Mouse (Mus musculus): Measurements from ENCODE around the gene Ctbs. TPM values are rescaled to one million over a fixed set of nuclear protein-coding genes. Genes with fewer than 3 reads are reported as not detected.

Ctbs gene
- polyA plus RNA-seq, 1 experiment from 2014 or later: 11.3 TPM

DNA sequence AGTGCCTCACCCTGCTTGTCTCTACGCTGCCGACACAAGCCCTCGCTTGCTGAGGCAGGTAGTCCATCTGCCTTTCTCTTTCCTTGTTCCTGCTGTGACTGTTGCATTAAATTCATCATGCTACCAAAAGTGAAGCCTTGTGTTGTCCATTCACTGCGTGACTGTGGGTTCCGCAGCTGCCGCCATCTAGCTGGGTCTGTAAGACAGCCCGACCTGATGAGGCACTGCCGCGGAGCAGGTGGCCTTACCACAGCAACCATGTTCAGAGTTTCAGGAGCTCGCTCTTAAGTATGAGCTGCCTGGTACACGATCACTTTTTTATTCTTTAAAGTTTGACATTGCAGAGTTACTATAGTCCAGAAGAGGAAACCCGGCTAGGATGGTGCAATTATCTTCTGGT lies 9.6 kb upstream of the Ctbs start:
- Histone ChIP-seq H3K4me1 (replicated peaks; ENCODE audit: control insufficient read depth, insufficient read depth, low read length) (no peaks in the 10 kb centered on the region), H3K4me3 (ENCODE audit: low read length) (no peak overlapping the region), H3K9ac (ENCODE audit: low read length) (no peak overlapping the region), H3K9me3 (ENCODE audit: control insufficient read depth, low read length) (no peaks in the 10 kb centered on the region), H3K36me3 (ENCODE audit: control insufficient read depth, insufficient read depth, low read length) (peaks cover 15% of the 10 kb centered on the region), H3K4me2 (ENCODE audit: low read depth, low read length) (no peak overlapping the region), H3K27me3 (ENCODE audit: control insufficient read depth, insufficient read depth, low read depth, low read length) (no peaks in the 10 kb centered on the region), H3K27ac (ENCODE audit: low read length) (no peak overlapping the region)
- 88% methylated on average over 12 of the region's 12 CpGs for WGBS
- ATAC-seq (ENCODE audit: low read depth): no peak

DNA sequence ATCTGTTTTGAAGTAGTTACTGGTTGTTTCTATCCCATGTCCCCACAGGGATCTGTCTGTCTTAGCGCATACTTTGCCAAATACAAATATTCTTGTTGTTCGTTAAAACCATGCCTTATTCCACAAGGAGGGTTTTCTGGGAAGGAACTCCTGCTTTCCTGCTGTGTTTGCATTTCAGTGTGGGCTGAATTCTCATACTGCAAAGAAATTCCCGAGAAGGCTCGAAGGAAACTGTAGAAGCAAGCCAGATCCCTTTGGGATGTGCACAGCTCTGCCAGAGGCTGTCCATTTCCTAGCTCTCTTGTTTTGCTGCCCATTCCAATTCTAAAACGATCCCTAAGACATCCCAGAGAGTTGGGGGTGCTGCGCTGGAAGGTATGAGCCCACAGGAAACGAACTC lies 9.2 kb upstream of the Ctbs start:
- no peak overlapping the region for H3K4me2 ChIP-seq (ENCODE audit: low read depth, low read length)
- H3K4me3 ChIP-seq (ENCODE audit: low read length): no peak overlapping the region
- no peak overlapping the region for H3K9ac ChIP-seq (ENCODE audit: low read length)
- no peaks in the 10 kb centered on the region for H3K4me1 ChIP-seq (replicated peaks; ENCODE audit: control insufficient read depth, insufficient read depth, low read length)
- H3K27me3 ChIP-seq (ENCODE audit: control insufficient read depth, insufficient read depth, low read depth, low read length): no peaks in the 10 kb centered on the region
- WGBS: 91% methylated on average over 7 of the region's 7 CpGs
- no peak overlapping the region for H3K27ac ChIP-seq (ENCODE audit: low read length)
- H3K9me3 ChIP-seq (ENCODE audit: control insufficient read depth, low read length): no peaks in the 10 kb centered on the region
- no peak for ATAC-seq (ENCODE audit: low read depth)
- peaks cover 15% of the 10 kb centered on the region for H3K36me3 ChIP-seq (ENCODE audit: control insufficient read depth, insufficient read depth, low read length)

DNA sequence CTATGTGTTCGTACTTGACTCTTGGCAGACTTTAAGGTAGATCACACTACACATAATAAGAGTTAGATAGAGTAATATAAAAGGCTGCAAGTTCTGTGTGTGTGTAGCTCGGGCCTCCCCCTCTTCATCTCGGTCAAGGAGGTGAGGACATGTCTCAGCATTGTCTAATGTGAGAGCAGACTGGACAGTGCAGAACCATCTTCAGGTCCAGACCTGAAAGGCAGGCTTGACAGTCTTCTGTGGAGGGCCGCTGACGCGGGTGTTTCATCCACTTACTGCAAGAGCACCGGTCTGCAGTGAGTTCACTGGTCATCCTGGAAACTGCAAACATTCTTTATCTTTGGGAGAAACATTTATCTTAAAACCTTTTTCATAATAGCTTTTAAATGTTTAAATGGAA lies 7.1 kb upstream of the Ctbs start:
- ATAC-seq (ENCODE audit: low read depth): no peak
- no peak overlapping the region for H3K4me3 ChIP-seq (ENCODE audit: low read length)
- no peak overlapping the region for H3K4me2 ChIP-seq (ENCODE audit: low read depth, low read length)
- 77% methylated on average over 7 of the region's 7 CpGs for WGBS
- peaks cover 12% of the 10 kb centered on the region for H3K36me3 ChIP-seq (ENCODE audit: control insufficient read depth, insufficient read depth, low read length)
- no peaks in the 10 kb centered on the region for H3K4me1 ChIP-seq (replicated peaks; ENCODE audit: control insufficient read depth, insufficient read depth, low read length)
- H3K9ac ChIP-seq (ENCODE audit: low read length): no peak overlapping the region
- H3K27ac ChIP-seq (ENCODE audit: low read length): no peak overlapping the region
- no peaks in the 10 kb centered on the region for H3K27me3 ChIP-seq (ENCODE audit: control insufficient read depth, insufficient read depth, low read depth, low read length)
- H3K9me3 ChIP-seq (ENCODE audit: control insufficient read depth, low read length): no peaks in the 10 kb centered on the region

DNA sequence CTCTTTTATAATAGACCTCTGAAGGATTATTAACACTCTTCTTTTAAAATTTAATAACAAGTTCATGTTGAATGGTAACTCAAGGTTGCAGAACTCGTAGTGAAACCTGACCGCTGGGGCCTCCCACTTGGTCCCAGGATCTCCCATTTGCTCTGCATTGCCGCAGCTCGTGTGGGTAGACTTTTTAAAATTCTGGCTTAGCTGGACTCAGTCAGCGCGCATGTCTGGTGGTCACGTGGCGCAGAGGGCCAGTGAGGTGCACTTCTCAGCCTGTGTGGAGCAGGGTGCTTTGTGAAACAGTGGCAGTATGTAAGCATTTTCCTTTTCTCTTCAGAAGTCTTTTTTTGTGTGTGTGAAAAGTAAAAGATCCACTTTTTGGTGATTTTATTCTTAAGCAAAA lies 6.7 kb upstream of the Ctbs start:
- 85% methylated on average over 8 of the region's 8 CpGs for WGBS

DNA sequence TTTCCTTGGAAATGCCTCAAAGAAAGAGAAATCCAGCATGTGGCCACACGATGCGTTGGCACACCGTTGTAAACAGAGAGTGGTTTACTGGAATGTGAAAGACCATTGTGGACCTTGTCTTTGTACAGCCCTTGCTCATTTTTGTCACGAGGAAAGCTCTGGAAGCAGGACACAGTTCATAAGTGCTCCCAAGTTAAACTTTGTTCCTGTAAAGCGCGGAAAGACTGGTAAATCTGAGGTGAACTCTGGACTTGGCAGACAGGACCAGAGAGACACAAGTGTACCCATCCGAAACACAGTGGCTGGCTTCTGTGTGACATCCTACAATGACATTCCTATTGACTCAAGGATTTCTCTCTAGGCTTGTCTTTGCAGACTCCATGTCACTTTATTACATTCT lies 6.2 kb upstream of the Ctbs start:
- H3K27ac ChIP-seq (ENCODE audit: low read length): no peak overlapping the region
- ATAC-seq (ENCODE audit: low read depth): no peak
- H3K36me3 ChIP-seq (ENCODE audit: control insufficient read depth, insufficient read depth, low read length): peaks cover 8% of the 10 kb centered on the region
- no peak overlapping the region for H3K9ac ChIP-seq (ENCODE audit: low read length)
- no peak overlapping the region for H3K4me3 ChIP-seq (ENCODE audit: low read length)
- 73% methylated on average over 7 of the region's 7 CpGs for WGBS
- H3K4me2 ChIP-seq (ENCODE audit: low read depth, low read length): no peak overlapping the region
- no peaks in the 10 kb centered on the region for H3K9me3 ChIP-seq (ENCODE audit: control insufficient read depth, low read length)
- H3K4me1 ChIP-seq (replicated peaks; ENCODE audit: control insufficient read depth, insufficient read depth, low read length): no peaks in the 10 kb centered on the region
- no peaks in the 10 kb centered on the region for H3K27me3 ChIP-seq (ENCODE audit: control insufficient read depth, insufficient read depth, low read depth, low read length)

More for the DNA sequence above, 6.7 kb upstream of the Ctbs start:
- no peaks in the 10 kb centered on the region for H3K9me3 ChIP-seq (ENCODE audit: control insufficient read depth, low read length)
- H3K4me3 ChIP-seq (ENCODE audit: low read length): no peak overlapping the region
- no peak overlapping the region for H3K4me2 ChIP-seq (ENCODE audit: low read depth, low read length)
- no peak overlapping the region for H3K9ac ChIP-seq (ENCODE audit: low read length)
- ATAC-seq (ENCODE audit: low read depth): no peak
- no peaks in the 10 kb centered on the region for H3K4me1 ChIP-seq (replicated peaks; ENCODE audit: control insufficient read depth, insufficient read depth, low read length)
- H3K27ac ChIP-seq (ENCODE audit: low read length): no peak overlapping the region
- H3K36me3 ChIP-seq (ENCODE audit: control insufficient read depth, insufficient read depth, low read length): peaks cover 11% of the 10 kb centered on the region
- H3K27me3 ChIP-seq (ENCODE audit: control insufficient read depth, insufficient read depth, low read depth, low read length): no peaks in the 10 kb centered on the region

DNA sequence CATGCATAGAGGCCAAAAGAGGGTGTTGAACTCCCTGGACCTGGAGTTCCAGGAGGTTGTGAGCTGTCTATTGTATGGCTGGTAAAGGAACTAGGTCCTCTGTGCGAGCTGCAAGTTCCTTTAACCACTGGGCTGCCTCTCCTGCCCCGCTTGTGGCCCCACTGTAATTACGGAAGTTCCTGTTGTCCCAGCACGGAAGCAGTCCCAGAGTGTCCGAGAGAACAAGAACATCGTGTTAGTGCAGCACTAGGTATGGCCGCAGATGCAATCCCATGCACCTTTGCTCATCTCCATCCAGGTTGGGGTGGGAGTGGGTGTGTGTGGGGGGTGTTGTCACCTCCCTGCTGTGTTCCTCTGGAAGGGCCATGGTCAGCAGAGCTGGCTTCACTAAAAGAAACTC lies 4.7 kb upstream of the Ctbs start:
- ATAC-seq (ENCODE audit: low read depth): no peak
- H3K27ac ChIP-seq (ENCODE audit: low read length): no peak overlapping the region
- no peak overlapping the region for H3K4me2 ChIP-seq (ENCODE audit: low read depth, low read length)
- H3K36me3 ChIP-seq (ENCODE audit: control insufficient read depth, insufficient read depth, low read length): peaks cover 2% of the 10 kb centered on the region; the same call in 1 of the 2 replicates
- no peaks in the 10 kb centered on the region for H3K9me3 ChIP-seq (ENCODE audit: control insufficient read depth, low read length)
- no peak overlapping the region for H3K9ac ChIP-seq (ENCODE audit: low read length)
- WGBS: 86% methylated on average over 7 of the region's 7 CpGs
- H3K27me3 ChIP-seq (ENCODE audit: control insufficient read depth, insufficient read depth, low read depth, low read length): no peaks in the 10 kb centered on the region
- H3K4me3 ChIP-seq (ENCODE audit: low read length): no peak overlapping the region
- peaks cover 1% of the 10 kb centered on the region; the same call in 1 of the 2 replicates for H3K4me1 ChIP-seq (replicated peaks; ENCODE audit: control insufficient read depth, insufficient read depth, low read length)

DNA sequence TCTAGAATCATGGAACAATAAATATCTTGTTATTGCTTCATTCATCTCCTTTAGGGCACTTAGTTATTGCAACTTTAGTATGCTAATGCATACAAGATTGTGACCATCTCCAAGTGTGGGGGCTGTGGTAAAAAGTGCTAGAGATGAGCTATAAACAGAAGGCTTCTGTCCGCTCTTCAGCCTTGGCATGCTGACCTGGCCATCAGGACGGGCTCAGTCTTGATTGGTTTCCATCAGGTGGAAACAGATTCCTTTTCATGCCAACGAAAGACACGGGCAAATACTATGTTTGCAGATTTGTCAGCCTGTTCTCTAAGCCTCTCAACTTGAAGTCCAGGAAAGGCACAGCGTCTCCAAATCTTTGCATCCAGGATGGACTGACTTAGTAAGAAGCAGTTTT lies 2.4 kb upstream of the Ctbs start:
- no peaks in the 10 kb centered on the region for H3K9me3 ChIP-seq (ENCODE audit: control insufficient read depth, low read length)
- H3K27ac ChIP-seq (ENCODE audit: low read length): no peak overlapping the region
- WGBS: 81% methylated on average over 5 of the region's 5 CpGs
- H3K36me3 ChIP-seq (ENCODE audit: control insufficient read depth, insufficient read depth, low read length): no peaks in the 10 kb centered on the region
- H3K4me2 ChIP-seq (ENCODE audit: low read depth, low read length): no peak overlapping the region
- no peak overlapping the region for H3K4me3 ChIP-seq (ENCODE audit: low read length)
- H3K27me3 ChIP-seq (ENCODE audit: control insufficient read depth, insufficient read depth, low read depth, low read length): no peaks in the 10 kb centered on the region
- H3K9ac ChIP-seq (ENCODE audit: low read length): no peak overlapping the region
- H3K4me1 ChIP-seq (replicated peaks; ENCODE audit: control insufficient read depth, insufficient read depth, low read length): peaks cover 5% of the 10 kb centered on the region; the same call in 1 of the 2 replicates
- no peak for ATAC-seq (ENCODE audit: low read depth)

DNA sequence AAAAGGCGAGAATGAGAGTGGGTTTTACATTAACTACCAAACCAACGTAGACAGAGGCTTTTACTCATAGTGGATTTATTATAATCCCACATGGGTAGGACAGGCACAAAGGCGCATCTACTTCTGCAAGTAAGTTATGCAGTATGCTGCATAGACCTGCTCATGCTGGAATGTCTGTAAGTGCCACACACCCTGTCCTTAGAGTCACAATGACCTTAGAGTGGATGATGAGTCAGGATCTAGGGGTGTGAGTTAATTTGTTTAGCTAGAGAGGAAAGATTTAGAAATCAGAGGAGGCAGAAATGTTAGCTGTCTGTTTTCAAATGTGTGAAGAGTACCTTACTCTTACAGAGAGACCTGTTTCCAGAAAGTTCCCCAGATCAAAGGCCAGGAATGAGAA lies 2.0 kb upstream of the Ctbs start:
- no peak for ATAC-seq (ENCODE audit: low read depth)
- Histone ChIP-seq H3K4me1 (replicated peaks; ENCODE audit: control insufficient read depth, insufficient read depth, low read length) (peaks cover 5% of the 10 kb centered on the region; the same call in 1 of the 2 replicates), H3K9ac (ENCODE audit: low read length) (no peak overlapping the region), H3K27ac (ENCODE audit: low read length) (no peak overlapping the region), H3K4me2 (ENCODE audit: low read depth, low read length) (no peak overlapping the region), H3K4me3 (ENCODE audit: low read length) (no peak overlapping the region), H3K36me3 (ENCODE audit: control insufficient read depth, insufficient read depth, low read length) (no peaks in the 10 kb centered on the region), H3K27me3 (ENCODE audit: control insufficient read depth, insufficient read depth, low read depth, low read length) (no peaks in the 10 kb centered on the region), H3K9me3 (ENCODE audit: control insufficient read depth, low read length) (no peaks in the 10 kb centered on the region)
- 73% methylated on average over 3 of the region's 3 CpGs for WGBS

DNA sequence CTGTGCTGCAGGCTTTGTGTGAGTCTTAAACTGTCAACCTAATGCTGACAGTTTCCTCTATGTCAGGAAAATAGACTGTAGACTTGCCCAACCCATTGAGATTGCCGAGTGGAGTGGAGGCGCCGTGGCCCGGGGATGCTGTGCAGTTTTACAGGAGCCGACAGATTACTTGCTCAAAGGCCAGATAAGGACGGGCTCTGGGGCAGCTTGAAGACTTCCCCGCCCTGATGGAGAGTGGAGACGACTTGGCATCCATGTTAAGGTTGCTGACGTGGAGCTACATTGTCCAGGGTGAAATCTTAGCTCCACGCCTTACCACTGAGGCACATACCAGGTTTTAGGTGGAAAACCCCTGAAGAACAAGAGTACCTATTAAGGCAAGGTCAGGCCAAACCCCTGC lies 1.2 kb upstream of the Ctbs start:
- 79% methylated on average over 10 of the region's 10 CpGs for WGBS
- H3K27ac ChIP-seq (ENCODE audit: low read length): no peak overlapping the region
- H3K27me3 ChIP-seq (ENCODE audit: control insufficient read depth, insufficient read depth, low read depth, low read length): no peaks in the 10 kb centered on the region

DNA sequence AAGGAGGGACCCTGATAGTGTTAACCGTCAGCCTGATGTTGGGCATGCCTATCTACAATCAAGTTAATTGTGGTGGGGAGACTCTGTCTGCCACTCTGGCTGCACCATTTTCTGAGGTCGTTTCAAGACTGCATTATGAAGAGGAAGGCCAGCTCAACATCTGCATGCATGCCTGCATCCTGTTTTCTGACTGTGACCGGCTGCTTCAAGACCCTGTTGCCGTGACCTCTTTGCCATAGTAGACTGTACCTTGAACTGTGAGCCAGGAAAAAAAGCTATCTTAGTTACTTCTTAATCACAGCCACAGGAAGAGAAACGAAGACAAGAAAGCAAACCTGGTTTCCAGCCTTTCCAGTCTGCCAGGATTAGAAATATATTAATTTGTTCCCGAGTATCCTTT lies 626 bp upstream of the Ctbs start:
- no peaks in the 10 kb centered on the region for H3K9me3 ChIP-seq (ENCODE audit: control insufficient read depth, low read length)
- H3K27ac ChIP-seq (ENCODE audit: low read length): no peak overlapping the region
- H3K27me3 ChIP-seq (ENCODE audit: control insufficient read depth, insufficient read depth, low read depth, low read length): no peaks in the 10 kb centered on the region
- H3K4me3 ChIP-seq (ENCODE audit: low read length): no peak overlapping the region
- ATAC-seq (ENCODE audit: low read depth): no peak
- no peaks in the 10 kb centered on the region for H3K36me3 ChIP-seq (ENCODE audit: control insufficient read depth, insufficient read depth, low read length)
- peaks cover 5% of the 10 kb centered on the region; the same call in 1 of the 2 replicates for H3K4me1 ChIP-seq (replicated peaks; ENCODE audit: control insufficient read depth, insufficient read depth, low read length)
- H3K9ac ChIP-seq (ENCODE audit: low read length): no peak overlapping the region
- no peak overlapping the region for H3K4me2 ChIP-seq (ENCODE audit: low read depth, low read length)
- WGBS: 61% methylated on average over 6 of the region's 6 CpGs

More for the DNA sequence above, 1.2 kb upstream of the Ctbs start:
- no peaks in the 10 kb centered on the region for H3K9me3 ChIP-seq (ENCODE audit: control insufficient read depth, low read length)
- no peak overlapping the region for H3K4me3 ChIP-seq (ENCODE audit: low read length)
- no peak overlapping the region for H3K4me2 ChIP-seq (ENCODE audit: low read depth, low read length)
- H3K9ac ChIP-seq (ENCODE audit: low read length): no peak overlapping the region
- H3K36me3 ChIP-seq (ENCODE audit: control insufficient read depth, insufficient read depth, low read length): no peaks in the 10 kb centered on the region
- peaks cover 5% of the 10 kb centered on the region; the same call in 1 of the 2 replicates for H3K4me1 ChIP-seq (replicated peaks; ENCODE audit: control insufficient read depth, insufficient read depth, low read length)
- ATAC-seq (ENCODE audit: low read depth): no peak

Measured in lung, embryonic 16.5 days (tissue).